Mouse (Mus musculus) megakaryocyte, embryonic 14.5 days (primary cell): ENCODE results near the gene Slc35g2.

Source experiments
- FLI1 ChIP-seq: IDR thresholded peaks from 2 replicates; pipeline ENCODE4 v1.6.1; 2012; ENCODE audit warnings: low read length, inconsistent platforms, mixed read lengths
- GATA1 ChIP-seq: IDR thresholded peaks from 3 replicates; pipeline ENCODE4 v1.6.1; 2012; ENCODE audit warnings: mixed read lengths, low read length, inconsistent platforms, borderline replicate concordance

DNA sequence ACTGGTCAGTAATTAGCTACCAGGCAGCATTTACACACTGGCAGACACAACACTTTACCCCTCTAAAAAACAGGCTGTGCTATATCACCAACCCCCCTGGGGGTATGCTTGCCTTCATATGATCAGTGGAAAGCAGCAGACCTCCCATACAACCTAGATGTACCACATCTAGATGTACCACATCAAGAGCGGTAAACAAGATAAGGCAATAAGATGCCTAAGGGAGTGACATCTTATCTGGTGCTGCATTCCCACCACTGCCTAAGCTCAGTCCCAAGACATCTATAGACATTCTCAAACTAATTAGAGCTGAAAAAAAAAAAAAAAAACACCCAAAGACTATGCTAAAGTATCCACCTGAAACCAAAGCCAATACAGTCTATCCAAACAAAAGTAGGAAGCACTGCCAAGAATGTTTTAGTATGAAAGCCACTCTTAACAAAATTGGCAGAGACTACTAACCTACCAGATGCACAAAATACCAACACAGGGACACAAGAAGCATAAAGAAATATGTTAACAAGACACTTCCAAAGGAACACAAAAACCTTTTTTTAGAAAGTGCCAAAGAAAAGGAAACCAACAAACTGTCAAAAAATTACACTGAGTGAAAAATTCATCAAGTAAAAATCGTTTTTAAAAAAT lies 35.1 kb downstream of the Slc35g2 start:
- no peak for TF ChIP-seq GATA1
- no peak for TF ChIP-seq FLI1
